Mouse (Mus musculus) liver, adult 2 months (tissue): ENCODE results near the gene Grb2.

Source experiments
- CTCF ChIP-seq: fragments of 200-500 bp; IDR thresholded peaks from 2 replicates; pipeline ENCODE4 v1.5.1; 2011; ENCODE audit warnings: low read depth, low read length, control low read depth
- POLR2A ChIP-seq: fragments of 200-500 bp; IDR thresholded peaks from 2 replicates; pipeline ENCODE4 v1.6.1; 2011; ENCODE audit warnings: low read length, control low read depth; ENCODE audit not compliant: insufficient read depth; ENCODE audit errors: extremely low read depth

GRCm38 (mm10) chr11:115606733-115607132, 101.7 kb downstream of the Grb2 start:
- TF ChIP-seq CTCF: no peak
- TF ChIP-seq POLR2A: no peak
